Mouse (Mus musculus) embryonic facial prominence, embryonic 12.5 days (tissue): ENCODE data around the gene Arhgdib. TPM values are rescaled to one million over a fixed set of nuclear protein-coding genes. Genes with fewer than 3 reads are reported as not detected.

Experiments
- ATAC-seq: fragments of 200-750 bp; cut with Nextera tagmentation; 2 replicates; pipeline ENCODE4 v1.8.0; 2017; ENCODE audit not compliant: insufficient number of reproducible peaks, insufficient read depth, low FRiP score, low TSS enrichment
- H3K27ac ChIP-seq: fragments of 300-500 bp; sonication (generic); 2 replicates; pipeline ENCODE4 v1.5.1; 2016; ENCODE audit warnings: mild to moderate bottlenecking
- H3K27me3 ChIP-seq: fragments of 300-500 bp; sonication (generic); 2 replicates; pipeline ENCODE4 v1.6.1; 2016; ENCODE audit warnings: mild to moderate bottlenecking, moderate library complexity
- H3K36me3 ChIP-seq: fragments of 300-500 bp; sonication (generic); 2 replicates; pipeline ENCODE4 v1.6.1; 2016; ENCODE audit warnings: mild to moderate bottlenecking
- H3K4me1 ChIP-seq: fragments of 300-500 bp; sonication (generic); 2 replicates; pipeline ENCODE4 v1.6.1; 2016
- H3K4me2 ChIP-seq: fragments of 300-500 bp; sonication (generic); replicated peaks from 2 replicates; pipeline ENCODE4 v1.6.1; 2016; ENCODE audit warnings: mild to moderate bottlenecking, moderate library complexity
- H3K4me3 ChIP-seq: fragments of 300-500 bp; sonication (generic); 2 replicates; pipeline ENCODE4 v1.5.1; 2016; ENCODE audit warnings: mild to moderate bottlenecking
- H3K9ac ChIP-seq: fragments of 300-500 bp; sonication (generic); 2 replicates; pipeline ENCODE4 v1.6.1; 2016; ENCODE audit warnings: mild to moderate bottlenecking, moderate library complexity
- H3K9me3 ChIP-seq: fragments of 300-500 bp; sonication (generic); 2 replicates; pipeline ENCODE4 v1.6.1; 2016; ENCODE audit warnings: mild to moderate bottlenecking, moderate library complexity
- WGBS: fragments of 180-500 bp; shearing (Covaris S2); methylation state at CpG from one replicate; pipeline ENCODE4 v1.1.7; 2016; 5-methylcytosine and 5-hydroxymethylcytosine counted together
- polyA plus RNA-seq: library from polyadenylated mRNA; unstranded; fragments of >200 nt; fragmentation: Nextera tagmentation; extraction: Ambion mirVana; gene quantifications from 2 replicates; pipeline ENCODE4 v1.2.1, GENCODE M21; 2016

Gene Arhgdib
- polyA plus RNA-seq, 1 experiment from 2014 or later: 58.5 TPM

GRCm38 (mm10) chr6:136915721-136916395, 25.8 kb downstream of the Arhgdib start:
- WGBS: 86% methylated on average over 8 of the region's 8 CpGs
- Histone ChIP-seq H3K4me2 (no peak overlapping the region), H3K27ac (no peak overlapping the region), H3K9ac (no peak overlapping the region), H3K27me3 (no peaks in the 10 kb centered on the region), H3K36me3 (no peaks in the 10 kb centered on the region), H3K4me1 (peaks cover 19% of the 10 kb centered on the region), H3K9me3 (no peaks in the 10 kb centered on the region), H3K4me3 (no peak overlapping the region)
- ATAC-seq: no peak

GRCm38 (mm10) chr6:136914234-136914633, 27.5 kb downstream of the Arhgdib start:
- Histone ChIP-seq H3K4me1 (peaks cover 26% of the 10 kb centered on the region), H3K9me3 (no peaks in the 10 kb centered on the region), H3K4me3 (no peak overlapping the region), H3K27ac (peak overlapping the region; percentile 77), H3K27me3 (no peaks in the 10 kb centered on the region), H3K36me3 (no peaks in the 10 kb centered on the region), H3K9ac (no peak overlapping the region), H3K4me2 (no peak overlapping the region)
- WGBS: 93% methylated on average over 6 of the region's 6 CpGs
- no peak for ATAC-seq

- 0 out of 2 replicates have a peak, but pooled peaks have one; percentile 19 for ATAC-seq
- Histone ChIP-seq H3K9me3 (no peaks in the 10 kb centered on the region), H3K36me3 (no peaks in the 10 kb centered on the region), H3K9ac (0 out of 2 replicates have a peak overlapping the region, but pooled peaks have one; percentile 0), H3K27ac (peak overlapping the region; percentile 77), H3K4me1 (peaks cover 26% of the 10 kb centered on the region), H3K4me2 (peak overlapping the region; percentile 40), H3K27me3 (no peaks in the 10 kb centered on the region), H3K4me3 (0 out of 2 replicates have a peak overlapping the region, but pooled peaks have one; percentile 6)
- WGBS: 8% methylated on average over 18 of the region's 18 CpGs
Measured at GRCm38 (mm10) chr6:136913384-136914126, 28.1 kb downstream of the Arhgdib start.

GRCm38 (mm10) chr6:136912751-136913265, 28.9 kb downstream of the Arhgdib start:
- H3K4me1 ChIP-seq: peaks cover 23% of the 10 kb centered on the region
- no peaks in the 10 kb centered on the region for H3K36me3 ChIP-seq
- H3K9me3 ChIP-seq: no peaks in the 10 kb centered on the region
- no peak overlapping the region for H3K9ac ChIP-seq
- no peak for ATAC-seq
- H3K4me2 ChIP-seq: no peak overlapping the region
- no peak overlapping the region for H3K4me3 ChIP-seq
- H3K27me3 ChIP-seq: no peaks in the 10 kb centered on the region
- peak overlapping the region; percentile 77; the same call in 1 of the 2 replicates for H3K27ac ChIP-seq
- 91% methylated on average over 1 of the region's 2 CpGs for WGBS

- Histone ChIP-seq H3K4me1 (peaks cover 28% of the 10 kb centered on the region), H3K27ac (peak overlapping the region; percentile 65), H3K27me3 (no peaks in the 10 kb centered on the region), H3K9me3 (no peaks in the 10 kb centered on the region), H3K4me3 (no peak overlapping the region), H3K36me3 (no peaks in the 10 kb centered on the region), H3K4me2 (no peak overlapping the region), H3K9ac (no peak overlapping the region)
- no peak for ATAC-seq
- 65% methylated on average over 9 of the region's 9 CpGs for WGBS
Measured at GRCm38 (mm10) chr6:136910247-136910890, 31.3 kb downstream of the Arhgdib start.

- ATAC-seq: no peak
- Histone ChIP-seq H3K9me3 (no peaks in the 10 kb centered on the region), H3K9ac (no peak overlapping the region), H3K4me3 (no peak overlapping the region), H3K36me3 (no peaks in the 10 kb centered on the region), H3K4me1 (peaks cover 13% of the 10 kb centered on the region; the same call in 1 of the 2 replicates), H3K27ac (no peak overlapping the region), H3K4me2 (no peak overlapping the region), H3K27me3 (no peaks in the 10 kb centered on the region)
- 49% methylated on average over 10 of the region's 10 CpGs for WGBS
Measured at GRCm38 (mm10) chr6:136906937-136907293, 34.8 kb downstream of the Arhgdib start.

- Histone ChIP-seq H3K36me3 (no peaks in the 10 kb centered on the region), H3K4me2 (no peak overlapping the region), H3K27ac (no peak overlapping the region), H3K9me3 (no peaks in the 10 kb centered on the region), H3K4me3 (no peak overlapping the region), H3K27me3 (no peaks in the 10 kb centered on the region), H3K4me1 (peaks cover 13% of the 10 kb centered on the region; the same call in 1 of the 2 replicates), H3K9ac (no peak overlapping the region)
- WGBS: 60% methylated on average over 19 of the region's 19 CpGs
- no peak for ATAC-seq
Measured at GRCm38 (mm10) chr6:136906283-136906936, 35.3 kb downstream of the Arhgdib start.

GRCm38 (mm10) chr6:136903885-136904470, 37.7 kb downstream of the Arhgdib start:
- 70% methylated on average over 8 of the region's 8 CpGs for WGBS
- no peaks in the 10 kb centered on the region for H3K27me3 ChIP-seq
- no peak overlapping the region for H3K4me3 ChIP-seq
- no peak for ATAC-seq
- H3K4me2 ChIP-seq: no peak overlapping the region
- no peaks in the 10 kb centered on the region for H3K9me3 ChIP-seq
- H3K27ac ChIP-seq: no peak overlapping the region
- H3K9ac ChIP-seq: no peak overlapping the region
- H3K4me1 ChIP-seq: 0 out of 2 replicates have a peak, but pooled peaks cover 6% of the 10 kb centered on the region
- no peaks in the 10 kb centered on the region for H3K36me3 ChIP-seq

- no peak for ATAC-seq
- Histone ChIP-seq H3K4me1 (0 out of 2 replicates have a peak, but pooled peaks cover 6% of the 10 kb centered on the region), H3K36me3 (no peaks in the 10 kb centered on the region), H3K27ac (no peak overlapping the region), H3K27me3 (no peaks in the 10 kb centered on the region), H3K9ac (no peak overlapping the region), H3K9me3 (no peaks in the 10 kb centered on the region), H3K4me3 (no peak overlapping the region), H3K4me2 (no peak overlapping the region)
- WGBS: 86% methylated on average over 9 of the region's 9 CpGs
Measured at GRCm38 (mm10) chr6:136902527-136902926, 39.2 kb downstream of the Arhgdib start.

- no peak for ATAC-seq
- Histone ChIP-seq H3K36me3 (no peaks in the 10 kb centered on the region), H3K9me3 (no peaks in the 10 kb centered on the region), H3K27ac (no peak overlapping the region), H3K9ac (no peak overlapping the region), H3K4me2 (no peak overlapping the region), H3K4me3 (no peak overlapping the region), H3K4me1 (no peaks in the 10 kb centered on the region), H3K27me3 (no peaks in the 10 kb centered on the region)
- WGBS: 61% methylated on average over 2 of the region's 2 CpGs
Measured at GRCm38 (mm10) chr6:136901010-136901409, 40.7 kb downstream of the Arhgdib start.
